Mouse (Mus musculus) ES-E14 (cell line): Measurements from ENCODE around the gene Kifc3. TPM values are rescaled to one million over a fixed set of nuclear protein-coding genes. Genes with fewer than 3 reads are reported as not detected.
A peak's percentile ranks its signal among the peaks of the same experiment; 100 is the strongest.

Experiments
- DNase-seq: peaks from one replicate; pipeline ENCODE4 v3.0.0-alpha.2; 2013; ENCODE audit warnings: low read depth, low spot score
- H3K27ac ChIP-seq: 2 replicates; pipeline ENCODE4 v1.5.1; 2012; ENCODE audit warnings: low read depth, mild to moderate bottlenecking, low read length, moderate library complexity, mixed read lengths; ENCODE audit not compliant: poor library complexity, insufficient read depth, severe bottlenecking
- H3K36me3 ChIP-seq: 2 replicates; pipeline ENCODE4 v1.6.1; 2012; ENCODE audit warnings: mild to moderate bottlenecking, low read length, moderate library complexity, mixed read lengths; ENCODE audit not compliant: control insufficient read depth, poor library complexity, insufficient read depth, severe bottlenecking
- H3K4me1 ChIP-seq, 2 experiments: fragments of 150-350 bp in 1 of 2; sonication (generic) in 1 of 2; 2 replicates each; pipeline ENCODE4 v1.6.1; 2012; ENCODE audit warnings: low read length in 2 of 2, mild to moderate bottlenecking in 1 of 2, mixed read lengths in 1 of 2; ENCODE audit not compliant: control insufficient read depth in 2 of 2, insufficient read depth in 2 of 2, poor library complexity in 1 of 2
- H3K4me3 ChIP-seq, 2 experiments: fragments of 150-350 bp in 1 of 2; sonication (generic) in 1 of 2; 2 replicates each; pipeline ENCODE4 v1.5.1; 2012; ENCODE audit warnings: low read length in 2 of 2, low read depth in 1 of 2, mild to moderate bottlenecking in 1 of 2, mixed read lengths in 1 of 2; ENCODE audit not compliant: insufficient read depth in 1 of 2, poor library complexity in 1 of 2, severe bottlenecking in 1 of 2
- H3K9ac ChIP-seq: 2 replicates; pipeline ENCODE4 v1.6.1; 2012; ENCODE audit warnings: low read depth, mild to moderate bottlenecking, low read length, mixed read lengths; ENCODE audit not compliant: poor library complexity, insufficient read depth, severe bottlenecking
- H3K9me3 ChIP-seq: fragments of 150-350 bp; sonication (generic); 2 replicates; pipeline ENCODE4 v1.6.1; 2012; ENCODE audit warnings: low read depth, mild to moderate bottlenecking, low read length; ENCODE audit not compliant: control insufficient read depth, insufficient read depth
- CHD2 ChIP-seq: IDR thresholded peaks from 2 replicates; pipeline ENCODE4 v1.6.1; 2014; ENCODE audit warnings: mild to moderate bottlenecking, low read depth, low read length, inconsistent platforms
- HCFC1 ChIP-seq: IDR thresholded peaks from 2 replicates; pipeline ENCODE4 v1.6.1; 2012; ENCODE audit warnings: low read length, inconsistent platforms, borderline replicate concordance; ENCODE audit not compliant: insufficient read depth
- MAFK ChIP-seq: IDR thresholded peaks from 2 replicates; pipeline ENCODE4 v1.6.1; 2014; ENCODE audit warnings: mild to moderate bottlenecking, low read depth, low read length, inconsistent platforms; ENCODE audit not compliant: insufficient read depth
- ZC3H11A ChIP-seq: IDR thresholded peaks from 2 replicates; pipeline ENCODE4 v1.6.1; 2012; ENCODE audit warnings: low read depth, mild to moderate bottlenecking, inconsistent platforms, low read length, borderline replicate concordance
- ZNF384 ChIP-seq: IDR thresholded peaks from 2 replicates; pipeline ENCODE4 v1.6.1; 2012; ENCODE audit warnings: low read depth, low read length, inconsistent platforms
- in situ Hi-C, 2 experiments: fragments of 600-800 bp; cut with MboI; formaldehyde crosslinking; loops; one replicate each; pipeline ENCODE4 v1.15.1; 2025; ENCODE audit warnings: low sequenced_read_pairs in 2 of 2, inconsistent platforms in 1 of 2; ENCODE audit not compliant: unreplicated experiment in 2 of 2
- total RNA-seq: library from RNA; depleted of rRNA; stranded (reverse); fragments of 300-350 nt; gene quantifications from 2 replicates; pipeline ENCODE4 v1.2.3, GENCODE M21; 2012; rRNA removed

Kifc3 gene
- total RNA-seq, 1 experiment = 45.6 TPM

- Histone ChIP-seq H3K9me3 (no peaks in the 10 kb centered on the region), H3K4me3 (no peak overlapping the region), H3K9ac (no peak overlapping the region), H3K36me3 (no peaks in the 10 kb centered on the region), H3K4me1 (0 out of 4 replicates have a peak, but pooled peaks cover 0 to 2% of the 10 kb centered on the region in 2 experiments), H3K27ac (no peak overlapping the region)
- in situ Hi-C loops = no loop called here
- TF ChIP-seq MAFK (no peak), ZC3H11A (no peak), ZNF384 (no peak), HCFC1 (no peak), CHD2 (no peak)
- no peak for DNase-seq
Observed at GRCm38 (mm10) chr8:95056414-95056813, 146.2 kb downstream of the Kifc3 start.

GRCm38 (mm10) chr8:95054927-95055510 lies 147.6 kb downstream of the Kifc3 start, which contains the start of gene Drc7:
Gene Drc7 (plus strand): TSS chr8:95055103.
- no peak within 1 kb of the TSS for H3K9ac ChIP-seq
- H3K27ac ChIP-seq = no peak within 1 kb of the TSS
- in situ Hi-C loops = no loop called here
- no peak within 1 kb of the TSS for H3K4me3 ChIP-seq
- H3K36me3 ChIP-seq = no peaks in the 10 kb centered on the region
- no peaks in the 10 kb centered on the region for H3K9me3 ChIP-seq
- peak; percentile 90 for TF ChIP-seq HCFC1
- no peak for TF ChIP-seq CHD2
- DNase-seq = peak; percentile 42
- H3K4me1 ChIP-seq = 0 out of 4 replicates have a peak, but pooled peaks cover 0 to 2% of the 10 kb centered on the region in 2 experiments

GRCm38 (mm10) chr8:95054438-95054837 lies 148.2 kb downstream of the Kifc3 start:
- DNase-seq = peak; percentile 33
- no peak overlapping the region for H3K27ac ChIP-seq
- H3K4me3 ChIP-seq = no peak overlapping the region
- in situ Hi-C loops = no loop called here
- H3K9me3 ChIP-seq = no peaks in the 10 kb centered on the region
- TF ChIP-seq MAFK (no peak), HCFC1 (no peak), ZNF384 (no peak), CHD2 (no peak), ZC3H11A (no peak)
- no peaks in the 10 kb centered on the region for H3K36me3 ChIP-seq
- H3K9ac ChIP-seq = no peak overlapping the region
- H3K4me1 ChIP-seq = 0 out of 4 replicates have a peak, but pooled peaks cover 0 to 2% of the 10 kb centered on the region in 2 experiments

Other genes starting within 250 kb of the Kifc3 start
- gene Adgrg1, start 228.1 kb downstream of the Kifc3 start, total RNA-seq = 5.4 and 5.7 TPM in 2 replicates
- gene Adgrg3, start 185.1 kb downstream of the Kifc3 start, total RNA-seq = 0.36 TPM in 1 of 2 replicates, not detected in the other
- 0.94 and 1.1 TPM in 2 replicates for gene Drc7, start 147.7 kb downstream of the Kifc3 start, total RNA-seq
- 23.5 and 31.2 TPM in 2 replicates for gene Katnb1, start 121.6 kb downstream of the Kifc3 start, total RNA-seq
- gene Cngb1, start 103.8 kb upstream of the Kifc3 start, total RNA-seq = 1.1 and 1.5 TPM in 2 replicates
- gene Tepp, start 107.8 kb upstream of the Kifc3 start, total RNA-seq = 0.45 and 0.95 TPM in 2 replicates
- gene Zfp319, start 129.1 kb upstream of the Kifc3 start, total RNA-seq = 2.4 and 3.2 TPM in 2 replicates
- 18.6 and 25.9 TPM in 2 replicates for gene Usb1, start 129.5 kb upstream of the Kifc3 start, total RNA-seq
- 5.0 and 5.4 TPM in 2 replicates for gene Mmp15, start 149.5 kb upstream of the Kifc3 start, total RNA-seq
- 64.4 and 70.5 TPM in 2 replicates for gene Cfap20, start 232.1 kb upstream of the Kifc3 start, total RNA-seq